Mouse (Mus musculus) bone marrow, adult 2 months (tissue): ENCODE measurements around the gene Ehd2. TPM values are rescaled to one million over a fixed set of nuclear protein-coding genes. Genes with fewer than 3 reads are reported as not detected.
A peak's percentile ranks its signal among the peaks of the same experiment; 100 is the strongest.

ENCODE experiments used
- H3K27ac ChIP-seq: fragments of 200-500 bp; 2 replicates; pipeline ENCODE4 v1.5.1; 2012; ENCODE audit warnings: low read depth, mild to moderate bottlenecking, control low read depth, inconsistent platforms, low read length; ENCODE audit not compliant: control insufficient read depth, poor library complexity, insufficient read depth
- H3K4me1 ChIP-seq: fragments of 200-500 bp; 2 replicates; pipeline ENCODE4 v1.6.1; 2011; ENCODE audit warnings: low read length; ENCODE audit not compliant: control insufficient read depth, insufficient read depth
- H3K4me3 ChIP-seq: fragments of 200-500 bp; replicated peaks from 2 replicates; pipeline ENCODE3; 2011; ENCODE audit warnings: mild to moderate bottlenecking, low read depth, low read length, control low read depth; ENCODE audit not compliant: control insufficient read depth
- CTCF ChIP-seq: fragments of 200-500 bp; IDR thresholded peaks from 2 replicates; pipeline ENCODE4 v1.5.1; 2011; ENCODE audit warnings: low read length, control low read depth; ENCODE audit not compliant: control insufficient read depth, insufficient read depth
- POLR2A ChIP-seq: fragments of 200-500 bp; IDR thresholded peaks from 2 replicates; pipeline ENCODE4 v1.6.1; 2011; ENCODE audit warnings: low read depth, mild to moderate bottlenecking, control low read depth, low read length, borderline replicate concordance; ENCODE audit not compliant: control insufficient read depth
- WGBS: fragments of 180-500 bp; shearing (Covaris S2); methylation state at CpG from one replicate; pipeline ENCODE4 v1.1.7; 2018; 5-methylcytosine and 5-hydroxymethylcytosine counted together
- polyA plus RNA-seq: library from polyadenylated mRNA; stranded (reverse); fragments of >200 nt; gene quantifications from 2 replicates; pipeline ENCODE4 v1.2.4, GENCODE M21; 2011; ENCODE audit warnings: low replicate concordance; ENCODE audit not compliant: missing spikeins, insufficient read depth, insufficient read length

Gene Ehd2
- polyA plus RNA-seq, 1 experiment, result 7.8 TPM

DNA sequence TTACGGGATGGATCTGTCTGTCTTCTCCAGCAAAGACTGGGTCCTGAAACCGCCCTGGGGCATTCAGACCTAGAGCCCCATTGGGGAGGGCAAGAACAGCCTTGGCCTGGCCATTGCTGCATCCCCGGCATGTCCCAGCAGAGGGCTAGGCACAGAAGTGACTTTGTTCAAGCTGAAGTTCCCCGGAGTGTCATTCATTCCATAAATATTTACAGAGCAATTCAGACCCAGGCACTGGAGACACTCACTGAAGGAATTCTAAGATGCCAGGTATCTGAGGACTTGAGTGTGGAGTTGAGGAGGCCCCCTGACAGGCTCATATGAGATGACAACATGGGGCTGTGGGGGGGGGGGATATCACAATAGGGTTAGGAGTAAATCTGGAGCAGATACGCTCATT is 11.2 kb downstream of the Ehd2 start:
- TF ChIP-seq CTCF (no peak), POLR2A (no peak)
- H3K27ac ChIP-seq, result no peak overlapping the region
- WGBS, result 88% methylated on average over 5 of the region's 5 CpGs
- peaks cover 1% of the 10 kb centered on the region for H3K4me1 ChIP-seq
- H3K4me3 ChIP-seq, result no peak overlapping the region

DNA sequence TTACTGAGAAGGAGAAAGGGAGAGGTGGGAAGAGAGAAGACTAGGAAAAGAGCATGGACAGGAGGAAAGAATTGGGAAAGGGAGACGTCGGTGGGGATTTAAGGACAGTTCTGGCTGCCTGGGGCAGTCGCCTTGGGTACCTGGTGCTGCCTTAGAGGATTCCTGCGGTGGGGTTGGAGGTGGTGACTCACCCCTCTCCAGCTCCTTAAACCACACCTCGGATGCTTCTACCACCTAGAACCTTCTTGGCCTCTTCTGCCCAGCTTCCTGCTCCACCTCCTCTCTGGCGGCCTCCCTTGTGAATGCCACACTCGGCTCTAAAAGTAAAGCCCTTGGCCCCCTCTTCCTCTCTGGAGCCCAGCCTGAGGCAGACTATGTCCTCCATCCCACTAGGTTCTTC is 11.9 kb downstream of the Ehd2 start:
- H3K4me1 ChIP-seq, result peaks cover 1% of the 10 kb centered on the region
- TF ChIP-seq CTCF (no peak), POLR2A (no peak)
- H3K27ac ChIP-seq, result no peak overlapping the region
- no peak overlapping the region for H3K4me3 ChIP-seq
- WGBS, result 17% methylated on average over 7 of the region's 7 CpGs

DNA sequence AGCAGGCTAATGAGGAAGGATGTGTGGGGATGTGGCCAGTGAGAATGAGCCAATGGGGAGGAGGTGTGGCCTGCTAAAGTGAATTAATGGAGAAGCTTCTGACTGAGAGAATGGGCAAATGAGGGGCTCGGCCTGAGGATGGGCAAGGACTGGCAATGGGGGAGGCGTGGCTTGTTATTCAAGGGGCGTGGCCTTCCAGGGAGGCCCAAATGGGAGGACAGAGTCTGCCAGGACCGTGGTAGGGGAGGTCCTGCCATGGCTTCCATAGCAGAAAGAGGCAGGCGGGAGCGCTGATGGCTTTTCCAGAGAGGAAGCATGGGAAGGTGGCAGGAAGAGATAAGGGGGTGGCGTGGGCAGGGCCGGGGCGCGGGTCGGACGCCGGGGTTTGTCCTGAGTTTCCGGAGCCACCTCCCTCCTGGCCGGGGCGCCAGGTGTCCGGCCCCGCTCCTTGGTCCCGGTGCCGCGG is 12.4 kb downstream of the Ehd2 start:
- no peak overlapping the region for H3K27ac ChIP-seq

DNA sequence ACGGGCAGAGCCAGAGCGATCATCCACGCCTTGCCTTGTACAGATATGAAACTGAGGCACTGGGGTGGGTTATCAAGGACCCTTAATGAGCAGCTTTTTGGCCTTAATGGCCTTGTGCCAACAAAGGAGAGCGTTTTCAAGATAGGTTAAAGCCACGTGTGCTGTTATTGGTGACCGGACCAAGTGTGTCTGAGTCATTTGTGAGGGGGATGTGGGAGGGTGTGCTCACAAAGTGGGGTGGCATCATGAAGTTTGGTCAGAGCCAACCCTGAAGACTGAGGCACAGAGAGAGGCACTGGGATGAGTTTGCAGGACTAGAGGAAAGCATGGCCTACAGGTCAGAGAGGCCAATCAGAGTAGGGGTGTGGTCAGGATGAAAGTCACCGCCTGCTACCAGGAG is 12.9 kb downstream of the Ehd2 start:
- Histone ChIP-seq H3K4me1 (peaks cover 3% of the 10 kb centered on the region), H3K27ac (no peak overlapping the region), H3K4me3 (no peak overlapping the region)
- no peak for TF ChIP-seq CTCF
- TF ChIP-seq POLR2A, result no peak
- 53% methylated on average over 7 of the region's 7 CpGs for WGBS

More for the DNA sequence above, 12.4 kb downstream of the Ehd2 start:
- 12% methylated on average over 21 of the region's 21 CpGs for WGBS
- Histone ChIP-seq H3K4me3 (no peak overlapping the region), H3K4me1 (peaks cover 1% of the 10 kb centered on the region)
- TF ChIP-seq CTCF (no peak), POLR2A (no peak)

DNA sequence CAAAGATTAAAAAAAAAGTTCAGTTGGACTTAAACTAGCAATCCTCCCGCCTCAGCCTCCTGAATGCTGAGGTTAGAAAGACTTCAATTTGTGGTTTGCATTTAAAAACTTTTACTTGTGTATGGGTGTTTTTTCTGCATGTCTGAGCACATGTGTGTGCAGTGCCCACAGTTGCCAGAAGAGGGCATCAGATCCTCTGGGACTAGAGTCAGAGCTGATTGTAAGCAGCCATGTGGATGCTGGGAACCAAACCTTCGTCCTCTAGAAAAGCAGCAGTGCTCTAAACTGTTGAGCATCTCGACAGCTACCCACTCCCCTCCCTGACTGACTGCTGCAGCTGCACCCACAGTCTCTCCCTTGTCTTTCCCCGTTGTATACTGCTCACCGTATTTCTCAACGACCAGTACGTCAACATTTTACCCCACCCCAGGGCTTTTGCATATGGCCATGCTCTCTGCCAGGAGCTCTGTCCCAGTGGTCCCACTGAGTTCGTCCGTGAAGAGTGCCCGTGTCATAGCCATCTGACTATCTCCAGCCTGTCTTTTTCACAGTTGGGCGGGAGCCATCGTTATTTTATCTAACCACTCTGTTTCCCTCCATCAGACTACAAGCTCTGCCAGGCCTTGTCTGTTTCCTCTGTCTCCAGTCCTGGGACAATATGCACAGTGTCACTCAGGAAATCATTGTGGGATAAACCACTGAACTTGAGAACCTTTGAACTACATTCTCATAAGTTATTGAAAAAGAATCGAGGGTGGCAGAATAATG is 13.9 kb downstream of the Ehd2 start:
- no peak for TF ChIP-seq POLR2A
- peak; percentile 62 for TF ChIP-seq CTCF
- 0 out of 2 replicates have a peak overlapping the region, but pooled peaks have one; percentile 9 for H3K27ac ChIP-seq
- H3K4me3 ChIP-seq, result no peak overlapping the region
- peaks cover 3% of the 10 kb centered on the region for H3K4me1 ChIP-seq
- WGBS, result 33% methylated on average over 13 of the region's 13 CpGs

DNA sequence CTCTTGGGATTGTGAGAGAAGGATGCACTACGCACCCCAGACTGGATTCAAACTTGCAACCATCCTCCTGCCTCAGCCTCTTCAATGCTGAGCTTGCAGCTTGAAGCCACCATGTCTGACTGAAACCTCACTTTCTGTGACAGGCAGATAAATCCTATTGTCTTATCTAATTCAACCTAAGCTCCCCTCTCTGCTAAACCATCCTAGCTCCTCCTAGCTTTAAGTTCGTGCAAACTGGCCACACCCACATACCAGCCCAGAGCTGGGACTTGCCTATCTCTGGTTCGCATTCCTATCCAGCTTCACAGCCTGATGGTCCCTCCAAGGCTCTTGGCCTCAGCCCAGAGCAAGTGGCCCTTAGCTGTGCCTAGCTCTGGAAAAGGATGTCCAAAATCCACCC is 15.0 kb downstream of the Ehd2 start:
- H3K4me3 ChIP-seq, result no peak overlapping the region
- no peak overlapping the region for H3K27ac ChIP-seq
- 75% methylated on average over 3 of the region's 3 CpGs for WGBS
- no peak for TF ChIP-seq CTCF
- no peak for TF ChIP-seq POLR2A
- H3K4me1 ChIP-seq, result peaks cover 4% of the 10 kb centered on the region

DNA sequence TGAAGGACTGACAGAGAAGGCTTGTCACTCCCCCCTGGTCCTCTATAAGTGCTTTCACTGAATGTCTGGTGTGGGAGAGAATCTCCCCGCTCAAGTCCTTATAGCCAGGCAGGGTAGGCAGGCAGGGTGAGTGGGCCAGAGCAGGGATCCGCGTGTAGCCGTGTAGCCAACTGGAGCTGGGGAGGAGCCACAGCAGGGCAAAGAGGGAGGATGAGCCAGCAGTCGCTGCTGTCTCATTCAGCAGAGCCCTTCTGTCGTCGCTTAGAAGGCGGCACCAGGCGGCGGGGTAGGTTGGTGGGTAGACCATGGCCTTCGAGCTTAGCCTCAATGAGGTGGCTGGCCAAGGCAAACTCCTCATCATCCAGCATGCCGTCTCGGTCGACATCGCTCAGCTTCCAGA is 17.4 kb downstream of the Ehd2 start:
- WGBS, result 87% methylated on average over 15 of the region's 15 CpGs
- TF ChIP-seq POLR2A (peak; percentile 29; the same call in 1 of the 2 replicates), CTCF (no peak)
- Histone ChIP-seq H3K4me1 (peaks cover 4% of the 10 kb centered on the region), H3K4me3 (no peak overlapping the region), H3K27ac (no peak overlapping the region)

DNA sequence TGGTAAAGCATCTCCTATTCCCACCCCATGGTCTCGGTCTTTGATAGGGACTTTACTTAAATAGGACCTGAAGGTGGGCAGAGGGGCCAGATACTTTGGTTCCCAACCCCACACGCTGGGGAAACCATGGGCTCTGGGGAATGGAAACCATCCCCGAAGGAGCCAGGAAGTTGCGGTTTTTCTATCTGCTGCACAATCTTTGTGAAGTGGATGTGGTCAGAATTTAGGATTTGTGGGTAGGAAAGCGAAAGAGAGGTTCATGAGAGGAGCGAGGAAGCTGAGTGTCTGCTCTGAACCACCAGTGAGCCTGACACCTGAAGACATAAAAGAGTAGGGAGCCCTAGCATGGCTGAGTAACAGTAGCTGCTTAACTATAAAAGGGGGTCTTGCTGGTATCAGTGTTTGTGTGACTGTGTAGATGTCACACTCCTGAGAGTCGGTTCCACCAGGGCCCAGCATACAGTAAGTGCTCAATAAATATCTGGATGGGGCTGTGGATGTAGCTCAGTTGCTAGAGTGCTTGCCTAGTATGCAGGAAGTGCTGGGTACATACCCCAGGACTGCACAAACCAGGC is 18.1 kb downstream of the Ehd2 start:
- no peak overlapping the region for H3K4me3 ChIP-seq
- TF ChIP-seq POLR2A, result no peak
- no peak for TF ChIP-seq CTCF
- WGBS, result 10% methylated on average over 7 of the region's 7 CpGs
- peaks cover 6% of the 10 kb centered on the region for H3K4me1 ChIP-seq
- no peak overlapping the region for H3K27ac ChIP-seq

DNA sequence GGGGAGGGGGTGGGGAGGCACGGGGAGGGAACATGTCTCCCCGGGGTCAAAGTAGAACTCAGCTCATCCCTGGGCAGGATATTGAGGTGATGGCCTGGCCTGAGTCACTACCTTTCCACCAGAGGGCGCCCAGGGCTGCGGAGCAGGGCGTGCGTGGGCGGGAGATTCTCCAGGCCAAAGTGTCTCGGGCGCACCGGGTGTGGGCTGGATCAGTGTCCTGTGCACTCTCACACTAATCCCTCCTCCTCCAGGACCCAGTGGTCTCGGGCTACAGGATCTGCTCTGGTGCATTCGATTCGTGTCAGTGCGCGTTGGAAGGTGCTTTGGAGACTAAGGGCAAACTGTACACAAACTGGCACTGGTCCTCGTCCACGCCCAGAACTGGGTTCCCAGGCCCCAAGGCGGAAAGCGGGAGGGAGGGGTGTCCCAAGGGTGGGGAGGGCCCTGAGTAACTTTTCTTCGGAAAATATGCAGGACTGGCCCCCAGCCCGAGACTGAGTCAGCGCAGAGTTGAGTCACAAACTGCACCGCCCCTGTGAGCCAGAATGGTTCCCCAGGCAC is 18.9 kb downstream of the Ehd2 start:
- peaks cover 6% of the 10 kb centered on the region for H3K4me1 ChIP-seq

More for the DNA sequence above, 18.9 kb downstream of the Ehd2 start:
- Histone ChIP-seq H3K27ac (no peak overlapping the region), H3K4me3 (peak overlapping the region; percentile 35)
- WGBS, result 1% methylated on average over 23 of the region's 23 CpGs
- TF ChIP-seq CTCF (peak; percentile 92), POLR2A (no peak; the same call in 1 of the 2 replicates)
